Mouse (Mus musculus) stomach, postnatal 0 days (tissue): ENCODE measurements around the gene Usp9x.

Experiments
- CTCF ChIP-seq: IDR thresholded peaks from 2 replicates; pipeline ENCODE4 v1.5.1; 2016; ENCODE audit warnings: antibody characterized with exemption, low read depth, mild to moderate bottlenecking, moderate library complexity
- EP300 ChIP-seq: optimal IDR thresholded peaks from 2 replicates; pipeline ENCODE3; 2016; ENCODE audit warnings: antibody characterized with exemption

DNA sequence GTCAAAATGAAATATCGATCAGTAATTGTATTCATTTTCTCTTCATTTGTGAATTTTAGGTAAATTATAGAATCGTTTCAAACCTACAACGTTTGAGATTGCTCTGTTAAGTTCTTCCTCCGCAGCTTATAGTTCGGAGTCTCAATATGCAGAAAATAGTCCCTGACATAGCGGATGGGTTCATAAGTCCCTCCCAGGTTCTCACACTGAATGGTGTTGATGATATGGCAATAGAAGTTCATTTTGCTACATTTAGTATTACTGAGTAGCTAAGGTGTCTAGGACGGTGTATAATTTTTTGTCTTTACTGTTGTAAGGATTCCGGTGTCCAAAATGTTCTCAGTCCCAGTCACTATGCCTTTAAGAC lies 1.1 kb upstream of the Usp9x start:
- TF ChIP-seq EP300 (no peak), CTCF (no peak)
